Mouse (Mus musculus) intestine, postnatal 0 days (tissue): ENCODE data around the gene Aadacl3. TPM values are rescaled to one million over a fixed set of nuclear protein-coding genes. Genes with fewer than 3 reads are reported as not detected.

Experiments used
- ATAC-seq: fragments of 200-750 bp; cut with Nextera tagmentation; 2 replicates; pipeline ENCODE4 v1.8.0; 2017; ENCODE audit warnings: mild to moderate bottlenecking, moderate TSS enrichment, moderate library complexity
- H3K27ac ChIP-seq: fragments of 300-500 bp; sonication (generic); 2 replicates; pipeline ENCODE4 v1.5.1; 2014; ENCODE audit warnings: mild to moderate bottlenecking, low read depth, low read length, moderate library complexity
- H3K27me3 ChIP-seq: fragments of 300-500 bp; sonication (generic); replicated peaks from 2 replicates; pipeline ENCODE4 v1.6.1; 2014; ENCODE audit warnings: low read length, mixed read lengths; ENCODE audit not compliant: control insufficient read depth, insufficient read depth
- H3K36me3 ChIP-seq: fragments of 300-500 bp; sonication (generic); 2 replicates; pipeline ENCODE4 v1.6.1; 2014; ENCODE audit warnings: mild to moderate bottlenecking, moderate library complexity; ENCODE audit not compliant: control insufficient read depth, insufficient read depth
- H3K4me1 ChIP-seq: fragments of 300-500 bp; sonication (generic); replicated peaks from 2 replicates; pipeline ENCODE4 v1.6.1; 2014; ENCODE audit warnings: antibody characterized with exemption, low read length, mixed read lengths; ENCODE audit not compliant: control insufficient read depth, insufficient read depth
- H3K4me2 ChIP-seq: fragments of 300-500 bp; sonication (generic); replicated peaks from 2 replicates; pipeline ENCODE4 v1.6.1; 2014; ENCODE audit warnings: low read depth, mild to moderate bottlenecking, moderate library complexity
- H3K4me3 ChIP-seq: fragments of 300-500 bp; sonication (generic); 2 replicates; pipeline ENCODE4 v1.5.1; 2014; ENCODE audit warnings: low read depth, low read length
- H3K9ac ChIP-seq: fragments of 300-500 bp; sonication (generic); 2 replicates; pipeline ENCODE4 v1.6.1; 2014; ENCODE audit warnings: mild to moderate bottlenecking, low read depth, low read length
- H3K9me3 ChIP-seq: fragments of 300-500 bp; sonication (generic); 2 replicates; pipeline ENCODE4 v1.6.1; 2016; ENCODE audit warnings: mixed run types; ENCODE audit not compliant: control insufficient read depth
- CTCF ChIP-seq: sonication (generic); IDR thresholded peaks from 2 replicates; pipeline ENCODE4 v1.5.1; 2016; ENCODE audit warnings: low read depth, mild to moderate bottlenecking, control low read depth, antibody characterized with exemption, moderate library complexity
- WGBS: fragments of 180-500 bp; shearing (Covaris S2); extraction: QIAGEN DNeasy Blood & Tissue Kit; methylation state at CpG from one replicate; pipeline ENCODE4 v1.1.7; 2014; 5-methylcytosine and 5-hydroxymethylcytosine counted together
- polyA plus RNA-seq: library from polyadenylated mRNA; unstranded; fragments of >200 nt; fragmentation: Nextera tagmentation; extraction: Ambion mirVana; gene quantifications from 2 replicates; pipeline ENCODE4 v1.2.1, GENCODE M21; 2015

Aadacl3 gene
- polyA plus RNA-seq, 1 experiment from 2014 or later: not detected

DNA sequence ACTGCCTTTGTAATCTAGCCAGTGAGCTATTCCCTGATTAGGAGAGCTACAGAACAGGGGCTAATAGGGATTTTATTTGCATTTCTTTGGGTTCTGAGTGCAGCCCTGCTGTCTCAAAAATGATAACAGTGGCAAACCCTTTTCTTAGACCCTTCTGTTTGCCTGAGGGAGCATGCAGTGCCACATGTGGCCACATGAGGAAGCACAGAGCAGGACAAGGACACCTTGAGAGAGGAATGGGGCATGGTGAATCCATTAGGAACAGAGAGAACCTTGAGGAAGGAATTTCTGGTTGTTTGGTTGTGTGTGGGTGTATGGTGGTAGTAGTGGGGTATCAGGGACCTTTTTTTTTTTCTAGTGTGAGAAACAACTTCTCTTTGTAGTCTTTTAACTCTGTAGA lies 42.9 kb downstream of the Aadacl3 start:
- no peak for ATAC-seq
- Histone ChIP-seq H3K27me3 (no peaks in the 10 kb centered on the region), H3K27ac (no peak overlapping the region), H3K36me3 (no peaks in the 10 kb centered on the region), H3K9ac (no peak overlapping the region), H3K4me1 (no peaks in the 10 kb centered on the region), H3K4me2 (no peak overlapping the region), H3K9me3 (no peaks in the 10 kb centered on the region), H3K4me3 (no peak overlapping the region)
- TF ChIP-seq CTCF: peak; percentile 61

DNA sequence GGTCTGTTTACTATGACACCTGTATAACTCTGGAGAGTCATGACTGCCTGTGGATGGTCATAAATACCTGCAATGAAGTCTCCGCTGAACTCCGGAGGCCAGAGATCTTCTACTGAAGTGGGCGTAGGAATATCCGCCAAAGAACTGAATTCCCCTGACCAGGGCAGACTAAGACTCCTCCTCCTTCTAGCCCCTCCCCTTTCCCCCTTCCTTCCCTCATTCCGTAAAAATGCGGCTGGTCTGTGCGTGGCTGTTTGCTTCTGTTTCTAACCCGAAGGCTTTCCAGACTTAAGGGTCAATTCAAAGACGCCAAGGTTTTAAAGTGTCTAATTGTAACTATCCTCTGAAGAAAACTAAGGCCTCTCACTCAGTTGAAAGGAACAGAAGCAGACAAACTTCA lies 55.3 kb downstream of the Aadacl3 start, which contains the start of gene Pramef12:
TSS of gene Pramef12 (minus strand) at position 175 of the 400 bp plus-strand sequence.
- Histone ChIP-seq H3K4me2 (no peak within 1 kb of the TSS), H3K27ac (no peak within 1 kb of the TSS), H3K36me3 (no peaks in the 10 kb centered on the region), H3K9ac (no peak within 1 kb of the TSS), H3K27me3 (no peaks in the 10 kb centered on the region), H3K4me3 (no peak within 1 kb of the TSS), H3K9me3 (no peaks in the 10 kb centered on the region), H3K4me1 (no peaks in the 10 kb centered on the region)
- no peak for ATAC-seq
- WGBS: 70% methylated on average over 9 of the region's 9 CpGs
- no peak for TF ChIP-seq CTCF

DNA sequence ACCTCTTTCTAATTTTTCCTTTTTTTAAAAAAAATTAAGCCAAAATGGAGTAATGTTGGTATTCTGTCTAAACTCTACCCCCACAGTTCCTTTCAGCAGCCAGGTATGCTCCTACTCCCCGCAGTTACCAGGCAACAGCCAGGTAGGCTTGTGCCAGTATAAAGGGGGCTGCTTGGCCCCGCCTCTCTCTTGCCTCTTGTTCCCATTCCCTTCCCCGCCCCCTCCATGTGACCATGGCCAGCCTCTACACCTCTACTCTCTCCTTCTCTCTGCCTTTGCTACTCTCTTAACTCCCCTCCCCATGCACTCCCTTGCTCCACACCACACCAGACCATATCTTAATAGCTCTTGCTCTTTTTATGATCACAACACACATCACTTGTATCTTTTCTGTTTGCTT lies 57.3 kb downstream of the Aadacl3 start:
- H3K9me3 ChIP-seq: no peaks in the 10 kb centered on the region
- no peaks in the 10 kb centered on the region for H3K27me3 ChIP-seq
- 73% methylated on average over 3 of the region's 3 CpGs for WGBS
- H3K4me1 ChIP-seq: no peaks in the 10 kb centered on the region
- ATAC-seq: no peak
- no peak for TF ChIP-seq CTCF
- H3K4me3 ChIP-seq: no peak overlapping the region
- no peak overlapping the region for H3K27ac ChIP-seq
- no peak overlapping the region for H3K4me2 ChIP-seq
- H3K36me3 ChIP-seq: no peaks in the 10 kb centered on the region
- H3K9ac ChIP-seq: no peak overlapping the region

DNA sequence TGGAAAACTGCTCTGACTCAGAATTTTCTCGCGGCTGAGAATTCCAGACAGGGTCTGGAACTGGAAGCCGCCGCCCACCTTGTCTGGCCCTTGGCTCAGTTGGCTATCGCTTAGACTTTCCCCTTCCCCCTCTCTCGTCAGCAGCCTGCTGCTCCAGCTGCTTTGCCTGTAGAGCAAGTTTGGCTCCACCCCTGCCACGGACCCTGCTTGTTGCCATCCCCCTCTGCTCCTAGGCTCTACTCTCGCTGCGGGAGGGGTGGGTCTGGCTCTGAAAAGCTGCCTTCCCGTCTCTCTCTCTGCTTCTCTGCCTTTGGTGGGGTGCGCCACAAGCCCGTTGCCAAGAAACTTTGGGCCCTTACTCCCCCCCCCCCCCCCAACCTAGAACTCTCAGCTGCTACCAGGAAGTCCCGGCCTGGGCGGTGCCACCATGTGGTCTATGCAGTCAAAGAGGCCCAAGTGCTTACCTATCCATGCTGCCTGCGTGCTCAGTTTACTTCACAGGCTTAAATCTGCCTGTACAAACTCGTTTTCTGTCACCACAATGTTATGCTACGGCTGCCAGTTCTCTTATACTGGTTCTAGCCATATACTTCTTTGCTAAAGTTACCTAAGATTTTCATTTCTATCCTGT lies 59.0 kb downstream of the Aadacl3 start:
- H3K36me3 ChIP-seq: no peaks in the 10 kb centered on the region
- H3K27ac ChIP-seq: no peak overlapping the region

More for the DNA sequence above, 59.0 kb downstream of the Aadacl3 start:
- no peaks in the 10 kb centered on the region for H3K4me1 ChIP-seq
- H3K4me2 ChIP-seq: peak overlapping the region; percentile 69
- no peaks in the 10 kb centered on the region for H3K27me3 ChIP-seq
- no peak for TF ChIP-seq CTCF
- WGBS: 6% methylated on average over 17 of the region's 17 CpGs
- H3K9ac ChIP-seq: no peak overlapping the region
- peak overlapping the region; percentile 32 for H3K4me3 ChIP-seq
- ATAC-seq: peak; percentile 65
- no peaks in the 10 kb centered on the region for H3K9me3 ChIP-seq

Other genes starting within 250 kb of the Aadacl3 start
- gene Pramel5, start 183.3 kb downstream of the Aadacl3 start, polyA plus RNA-seq: not detected in 2 replicates
- not detected in 2 replicates for gene Gm13128, start 133.5 kb downstream of the Aadacl3 start, polyA plus RNA-seq
- gene Gm13119, start 105.8 kb downstream of the Aadacl3 start, polyA plus RNA-seq: not detected in 2 replicates
- gene Pramef20, start 85.8 kb downstream of the Aadacl3 start, polyA plus RNA-seq: not detected in 2 replicates
- not detected in 2 replicates for gene Pramef12, start 55.3 kb downstream of the Aadacl3 start, polyA plus RNA-seq
- gene 1700012P22Rik, start 25.0 kb downstream of the Aadacl3 start, polyA plus RNA-seq: not detected in 2 replicates
- not detected in 2 replicates for gene Gm9944, start 10.4 kb downstream of the Aadacl3 start, polyA plus RNA-seq
- gene 9430007A20Rik, start 56.1 kb upstream of the Aadacl3 start, polyA plus RNA-seq: not detected in 2 replicates
- gene Gm13124, start 101.4 kb upstream of the Aadacl3 start, polyA plus RNA-seq: not detected in 2 replicates
- gene Aadacl4, start 150.0 kb upstream of the Aadacl3 start, polyA plus RNA-seq: not detected in 2 replicates
- gene Gm436, start 222.6 kb upstream of the Aadacl3 start, polyA plus RNA-seq: not detected in 2 replicates